Mouse (Mus musculus) left cerebral cortex, adult 18-20 months (tissue): ENCODE data around the gene Tmem126a. TPM values are rescaled to one million over a fixed set of nuclear protein-coding genes. Genes with fewer than 3 reads are reported as not detected.

Experiments used
- DNase-seq, 2 experiments: peaks; one replicate each; pipeline ENCODE4 v3.0.0; 2021 to 2022; ENCODE audit warnings: low spot score in 2 of 2, mixed read lengths in 1 of 2
- long read RNA-seq, 2 experiments: library from polyadenylated mRNA; stranded (forward); transcript quantifications; one replicate each; pipeline ENCODE4 v2.0.0; 2021
- total RNA-seq, 2 experiments: library from RNA; stranded (reverse); gene quantifications; 2 replicates each; pipeline ENCODE4 v1.2.3; 2021

The Tmem126a gene
- total RNA-seq: 10 to 100 TPM; 38.2 to 41.6 TPM
- long read RNA-seq, experiment 1, transcript Tmem126a-201 (5 exons, 799 nt): major isoform, 19 of 30 reads
- long read RNA-seq, experiment 1, partial matches to known transcripts: 3 of 30 reads
- long read RNA-seq, experiment 1, other reads (novel, unspliced or antisense): 2 of 30 reads
- long read RNA-seq, experiment 2, transcript Tmem126a-202 (5 exons, 756 nt): minor isoform, 6 of 39 reads
- long read RNA-seq, experiment 2, transcript Tmem126a-205 (1 exons, 1,730 nt): minor isoform, 5 of 39 reads
- long read RNA-seq, experiment 2, transcript Tmem126a-201 (5 exons, 799 nt): major isoform, 17 of 39 reads
- long read RNA-seq, experiment 2, partial matches to known transcripts: 1 of 39 reads
- long read RNA-seq, experiment 2, other reads (novel, unspliced or antisense): 10 of 39 reads

- peak; percentile 76 to 87 for DNase-seq
These were observed at the start of gene Tmem126a for GRCm38 (mm10) chr7:90456845-90457468. TSS of gene Tmem126a (minus strand) at chr7:90457229.

DNA sequence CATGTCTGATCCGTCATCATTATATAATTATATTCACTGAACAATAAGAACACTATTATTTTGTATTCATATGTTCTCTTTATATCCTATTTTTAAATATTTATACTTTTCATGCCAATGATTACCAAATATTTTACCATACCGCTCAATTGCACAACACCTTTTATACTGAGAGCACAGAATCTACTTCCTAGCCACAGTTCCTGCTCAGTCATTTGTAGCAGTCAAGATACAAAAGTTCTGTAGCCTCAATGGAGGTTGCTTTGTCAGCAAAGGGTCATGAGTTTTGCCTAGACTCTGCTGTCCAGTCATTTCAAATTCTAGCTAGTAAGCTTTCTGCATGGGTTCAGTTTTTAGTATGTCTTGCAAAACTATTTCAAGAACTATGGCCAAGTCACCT, 25.6 kb upstream of the Tmem126a start:
- DNase-seq: no peak

DNA sequence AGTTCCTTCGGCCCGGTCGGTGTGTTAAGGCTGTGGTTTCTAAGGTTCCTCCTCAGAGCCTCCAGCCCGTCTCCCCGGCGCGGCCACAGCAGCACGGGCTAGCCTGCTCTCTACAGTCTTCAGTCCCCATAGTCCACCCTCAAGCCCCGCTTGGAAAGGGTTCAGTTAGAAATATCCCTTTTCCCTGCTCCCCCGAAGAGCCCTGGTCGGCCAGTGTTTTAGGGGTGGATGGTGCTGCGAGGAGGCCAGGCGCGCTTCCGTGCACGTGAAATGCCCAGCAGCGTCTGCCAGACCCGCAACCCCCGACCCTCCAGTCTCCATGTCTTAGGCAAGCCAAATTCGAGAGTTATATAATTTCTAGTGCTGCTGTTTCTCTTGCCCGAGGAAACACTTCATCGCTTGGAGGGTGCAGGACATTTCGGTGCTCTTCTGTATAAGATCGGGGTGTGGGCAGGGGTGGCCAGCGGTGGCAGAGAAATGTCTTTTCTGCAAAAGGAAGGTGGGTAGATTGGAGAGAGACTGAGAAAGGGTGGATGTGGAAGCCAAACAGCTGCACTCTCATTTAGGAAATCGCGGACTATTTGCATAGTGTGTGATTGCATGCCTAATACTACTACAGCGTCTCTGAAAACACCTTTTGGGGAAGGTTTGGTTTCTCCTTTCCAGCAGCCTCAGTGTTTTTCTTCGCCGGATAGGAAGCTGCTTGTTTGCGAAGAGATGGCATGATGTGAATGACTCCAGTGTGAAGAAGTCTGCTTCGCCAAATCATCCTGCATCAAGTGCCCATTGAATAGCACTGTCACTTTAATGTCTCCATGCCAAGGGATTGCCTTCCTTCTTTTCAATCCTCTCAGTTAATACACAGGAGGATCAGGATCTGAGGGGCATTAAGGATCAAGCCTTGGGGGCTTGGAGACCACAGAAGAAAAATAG, 19.6 kb upstream of the Tmem126a start, which contains the start of gene Dlg2:
Gene Dlg2 (plus strand): TSS at position 360 of the 933 bp plus-strand sequence.
- DNase-seq: peak; percentile 35 to 61

DNA sequence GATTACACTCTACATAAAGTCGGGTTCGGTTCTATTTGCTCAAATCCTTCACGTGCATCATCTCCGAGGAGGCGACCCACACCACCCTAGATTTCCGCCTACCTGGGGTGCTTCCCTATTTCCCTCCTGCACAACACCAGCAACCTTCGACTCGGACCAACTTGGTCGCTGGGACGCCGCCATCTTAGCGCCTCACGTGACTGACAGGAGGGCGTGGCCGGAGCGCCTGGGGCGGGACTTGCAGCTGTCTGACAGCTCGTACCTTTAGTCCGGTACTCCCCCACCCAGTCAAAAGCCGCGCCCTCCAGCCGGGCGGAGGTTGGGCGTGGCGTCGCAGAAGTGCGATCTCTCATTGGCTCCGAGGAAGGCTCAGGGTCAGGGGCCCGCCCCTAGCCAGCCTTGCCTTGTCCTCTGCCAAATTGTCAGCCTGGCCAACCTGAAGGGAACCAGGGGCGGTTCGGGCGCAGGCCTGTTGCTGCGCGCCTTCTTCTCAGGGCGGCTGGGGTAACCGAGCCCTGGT, 18.8 kb upstream of the Tmem126a start, which contains the start of gene Tmem126b:
Gene Tmem126b (minus strand): TSS at position 209 of the 520 bp plus-strand sequence.
- DNase-seq: peak; percentile 98 to 100

DNA sequence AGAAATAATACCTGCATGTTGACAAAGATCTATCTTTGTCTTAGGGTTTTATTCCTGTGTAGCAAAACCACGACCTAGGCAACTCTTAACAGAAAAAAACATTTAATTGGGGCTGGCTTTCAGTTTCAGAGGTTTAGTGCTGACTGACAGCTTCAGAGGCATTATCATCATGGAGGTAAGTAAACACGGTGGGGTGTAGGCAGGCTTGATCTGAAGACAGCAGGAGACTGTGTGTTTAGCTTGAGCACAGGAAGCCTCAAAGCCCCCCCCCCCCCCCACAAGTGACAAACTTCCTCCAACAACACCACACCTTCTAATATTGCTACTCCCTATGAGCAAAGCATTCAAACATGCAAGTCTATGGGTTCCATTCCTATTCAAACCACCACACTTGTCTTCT, 16.5 kb upstream of the Tmem126a start:
- no peak for DNase-seq

- DNase-seq: no peak
These were observed 4.4 kb upstream of the Tmem126a start for GRCm38 (mm10) chr7:90461441-90461840.

- DNase-seq: no peak
These were observed 3.9 kb upstream of the Tmem126a start for GRCm38 (mm10) chr7:90460930-90461329.

- DNase-seq: no peak
These were observed 3.3 kb upstream of the Tmem126a start for GRCm38 (mm10) chr7:90460330-90460729.

GRCm38 (mm10) chr7:90457517-90457916, 488 bp upstream of the Tmem126a start:
- no peak for DNase-seq

GRCm38 (mm10) chr7:90456149-90456844, 732 bp downstream of the Tmem126a start:
- DNase-seq: no peak

DNA sequence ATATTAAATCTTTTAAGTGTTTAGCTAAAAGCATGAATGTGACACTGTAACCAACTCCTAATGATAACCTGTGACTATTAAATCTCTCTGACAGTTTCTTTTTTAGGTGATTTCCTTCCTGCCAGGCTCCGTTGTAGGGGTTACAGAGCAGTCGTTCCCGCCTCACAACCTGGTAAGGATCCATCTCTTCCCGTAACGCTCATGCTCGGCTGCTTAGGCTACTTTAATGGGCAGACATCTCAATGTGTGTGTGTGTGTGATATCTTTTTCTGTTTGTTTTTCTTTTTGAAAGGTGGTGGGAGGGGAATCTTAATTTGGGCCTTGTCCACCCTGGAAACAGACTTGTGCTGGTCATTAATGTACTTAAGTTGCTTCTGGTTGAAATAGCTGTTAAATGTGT, 12.8 kb downstream of the Tmem126a start:
- DNase-seq: no peak

DNA sequence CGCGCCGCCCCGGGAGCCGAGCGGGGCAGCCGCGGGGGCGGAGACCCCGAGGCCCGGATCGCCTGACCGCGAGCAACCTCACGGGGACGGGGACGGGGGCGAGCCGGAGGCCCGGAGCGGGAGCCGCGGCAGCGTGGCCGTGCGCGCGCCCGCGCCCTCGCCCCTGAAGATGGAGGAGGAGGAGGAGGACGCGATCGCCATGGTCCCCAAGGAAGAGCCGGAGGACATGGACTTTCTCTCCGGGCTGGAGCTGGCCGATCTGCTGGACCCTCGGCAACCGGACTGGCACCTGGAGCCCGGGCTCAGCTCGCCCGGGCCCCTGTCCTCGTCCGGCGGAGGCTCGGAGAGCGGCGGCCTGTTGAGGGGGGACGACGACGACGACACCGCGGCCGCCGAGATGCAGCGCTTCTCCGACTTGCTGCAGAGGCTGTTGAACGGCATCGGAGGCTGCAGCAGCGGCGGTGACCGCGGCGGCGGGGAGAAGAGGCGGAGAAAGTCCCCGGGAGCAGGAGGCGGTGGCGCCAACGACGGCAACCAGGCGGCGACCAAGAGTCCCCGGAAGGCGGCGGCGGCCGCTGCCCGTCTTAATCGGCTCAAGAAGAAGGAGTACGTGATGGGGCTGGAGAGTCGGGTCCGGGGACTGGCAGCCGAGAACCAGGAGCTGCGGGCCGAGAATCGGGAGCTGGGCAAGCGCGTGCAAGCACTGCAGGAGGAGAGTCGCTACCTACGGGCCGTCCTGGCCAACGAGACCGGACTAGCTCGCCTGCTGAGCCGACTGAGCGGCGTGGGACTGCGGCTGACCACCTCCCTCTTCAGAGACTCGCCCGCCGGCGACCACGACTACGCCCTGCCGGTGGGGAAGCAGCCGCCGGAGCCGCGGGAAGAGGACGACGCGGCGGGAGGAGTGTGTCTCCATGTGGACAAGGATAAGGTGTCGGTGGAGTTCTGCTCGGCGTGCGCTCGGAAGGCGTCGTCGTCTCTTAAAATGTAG, 13.6 kb downstream of the Tmem126a start:
- peak; percentile 60 to 72 for DNase-seq

DNA sequence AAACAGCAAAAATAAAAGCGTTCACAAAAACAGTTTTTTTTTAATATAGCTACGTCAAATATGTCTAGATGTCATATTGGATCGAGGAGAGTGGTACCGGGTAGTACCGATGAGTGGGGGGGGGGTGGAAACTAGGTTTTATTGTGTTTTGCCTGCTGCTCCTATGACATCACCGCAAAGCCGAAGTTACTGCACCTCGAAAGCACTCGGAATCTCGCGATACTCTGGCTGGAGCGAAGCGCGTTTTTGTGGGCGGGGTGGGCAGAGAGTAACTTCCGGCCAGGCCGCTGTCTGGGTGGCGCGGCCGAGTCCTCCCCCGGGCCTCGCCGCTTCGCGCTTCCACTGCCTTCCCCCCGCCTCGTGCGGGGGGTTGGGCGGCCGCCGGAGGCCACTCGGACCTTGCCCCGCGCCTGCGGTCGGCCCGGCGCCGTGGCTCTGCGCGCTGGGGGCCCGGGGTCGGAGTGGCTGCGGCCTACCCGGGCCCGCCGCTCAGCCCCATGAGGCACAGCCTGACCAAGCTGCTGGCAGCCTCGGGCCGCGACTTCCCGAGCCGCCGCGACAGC, 14.4 kb downstream of the Tmem126a start, which contains the start of gene Crebzf:
Gene Crebzf (plus strand): TSS at position 212 of the 563 bp plus-strand sequence.
- peak; percentile 92 to 96 for DNase-seq

GRCm38 (mm10) chr7:90442070-90442469, 15.0 kb downstream of the Tmem126a start:
- no peak for DNase-seq

DNA sequence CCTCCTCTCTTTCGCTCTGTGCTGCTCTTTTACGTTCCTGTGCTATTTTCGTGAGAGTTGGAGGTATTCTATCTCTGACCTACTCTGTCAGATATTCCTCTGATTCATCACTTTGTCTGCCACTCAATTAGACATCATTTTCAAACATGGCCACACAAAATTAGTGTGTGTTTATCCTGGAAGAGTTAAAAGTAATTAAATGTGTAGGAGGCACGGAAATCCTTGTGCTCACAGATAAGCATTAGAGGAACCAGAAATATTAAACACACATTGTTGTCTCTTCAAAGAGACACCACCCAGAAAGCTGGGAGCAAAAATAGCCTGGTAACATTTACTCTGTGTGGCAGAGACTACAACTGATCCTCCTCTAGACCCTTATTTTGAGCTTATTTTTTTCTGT, 17.0 kb downstream of the Tmem126a start:
- no peak for DNase-seq

GRCm38 (mm10) chr7:90432221-90432620, 24.8 kb downstream of the Tmem126a start:
- no peak for DNase-seq

- no peak for DNase-seq
These were observed 30.0 kb downstream of the Tmem126a start for GRCm38 (mm10) chr7:90427006-90427405.
